Mouse (Mus musculus) liver, embryonic 14.5 days (tissue): ENCODE measurements around the gene Spock1.

ENCODE experiments used
- CTCF ChIP-seq: IDR thresholded peaks from 2 replicates; pipeline ENCODE4 v1.5.1; 2016; ENCODE audit warnings: antibody characterized with exemption, low read depth, control low read depth
- EP300 ChIP-seq: IDR thresholded peaks from 2 replicates; pipeline ENCODE4 v1.6.1; 2016; ENCODE audit warnings: antibody characterized with exemption, low read depth

DNA sequence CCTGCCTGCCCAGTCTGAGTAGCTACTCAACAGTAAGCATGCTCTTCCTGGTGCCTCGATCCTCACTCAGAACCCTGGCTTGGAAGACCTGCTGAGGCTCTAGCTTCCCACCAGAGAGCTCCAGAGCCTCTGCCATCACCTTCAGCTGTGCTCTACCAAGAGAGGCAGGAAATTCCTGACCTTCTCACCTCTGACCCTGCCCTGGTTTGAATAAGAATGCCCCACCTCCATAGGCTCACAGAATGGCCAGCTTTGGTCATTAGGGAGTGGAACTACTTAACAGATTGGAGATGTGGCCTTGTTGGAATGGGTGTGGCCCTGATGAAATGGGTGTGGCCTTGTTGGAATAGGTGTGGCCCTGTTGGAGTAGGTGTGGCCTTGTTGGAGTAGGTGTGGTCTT is 174.6 kb downstream of the Spock1 start:
- TF ChIP-seq EP300 = no peak
- no peak for TF ChIP-seq CTCF
